Mouse (Mus musculus): ENCODE measurements around the gene Mcrs1.
"Not testable (repeated sequence)": the region's sequence is repeated elsewhere in the genome, so short reads cannot be mapped to it uniquely, and the experiment has no call there.

The Mcrs1 gene

GRCm38 (mm10) chr15:99251626-99252380 is at the start of gene Mcrs1:
Gene Mcrs1 (minus strand): TSS chr15:99251961.
- peak; percentile 97 to 98 for DNase-seq (ENCODE audit: low spot score in 2 of 2)

- DNase-seq (ENCODE audit: low spot score in 2 of 2), result no peak
These were observed 44.5 kb upstream of the Mcrs1 start for GRCm38 (mm10) chr15:99296213-99296612.

GRCm38 (mm10) chr15:99295484-99295981 is 43.8 kb upstream of the Mcrs1 start, which contains the start of gene Fam186b:
Gene Fam186b (minus strand): TSS chr15:99295888.
- peak; percentile 35 to 37 for DNase-seq (ENCODE audit: low spot score in 2 of 2)

GRCm38 (mm10) chr15:99294813-99295374 is 43.1 kb upstream of the Mcrs1 start, which contains the start of gene Prpf40b:
Gene Prpf40b (plus strand): TSS chr15:99295087.
- peak; percentile 94 to 95 for DNase-seq (ENCODE audit: low spot score in 2 of 2)

- DNase-seq (ENCODE audit: low spot score in 2 of 2), result no peak
These were observed 42.5 kb upstream of the Mcrs1 start for GRCm38 (mm10) chr15:99294287-99294686.

- DNase-seq (ENCODE audit: low spot score in 2 of 2), result no peak
These were observed 38.8 kb upstream of the Mcrs1 start for GRCm38 (mm10) chr15:99290586-99290985.

GRCm38 (mm10) chr15:99285189-99285535 is 33.4 kb upstream of the Mcrs1 start:
- DNase-seq (ENCODE audit: low spot score in 2 of 2), result no peak

- DNase-seq (ENCODE audit: low spot score in 2 of 2), result no peak
These were observed 32.9 kb upstream of the Mcrs1 start for GRCm38 (mm10) chr15:99284527-99285188.

- DNase-seq (ENCODE audit: low spot score in 2 of 2), result no peak
These were observed 31.7 kb upstream of the Mcrs1 start for GRCm38 (mm10) chr15:99283456-99283855.

- DNase-seq (ENCODE audit: low spot score in 2 of 2), result no peak
These were observed 26.5 kb upstream of the Mcrs1 start for GRCm38 (mm10) chr15:99278271-99278670.

GRCm38 (mm10) chr15:99276095-99276494 is 24.3 kb upstream of the Mcrs1 start:
- DNase-seq (ENCODE audit: low spot score in 2 of 2), result no peak

- DNase-seq (ENCODE audit: low spot score in 2 of 2), result peak; percentile 74 to 84
These were observed 13.9 kb upstream of the Mcrs1 start for GRCm38 (mm10) chr15:99265679-99266078.

- no peak for DNase-seq (ENCODE audit: low spot score in 2 of 2)
These were observed 12.6 kb upstream of the Mcrs1 start for GRCm38 (mm10) chr15:99264363-99264762.

- no peak for DNase-seq (ENCODE audit: low spot score in 2 of 2)
These were observed 10.9 kb upstream of the Mcrs1 start for GRCm38 (mm10) chr15:99262702-99263101.

- DNase-seq (ENCODE audit: low spot score in 2 of 2), result peak; percentile 42 to 56
These were observed 8.0 kb upstream of the Mcrs1 start for GRCm38 (mm10) chr15:99259730-99260252.

- no peak for DNase-seq (ENCODE audit: low spot score in 2 of 2)
These were observed 7.5 kb upstream of the Mcrs1 start for GRCm38 (mm10) chr15:99259167-99259729.

GRCm38 (mm10) chr15:99255241-99255749 is 3.5 kb upstream of the Mcrs1 start:
- no peak for DNase-seq (ENCODE audit: low spot score in 2 of 2)

GRCm38 (mm10) chr15:99254477-99255005 is 2.8 kb upstream of the Mcrs1 start:
- DNase-seq (ENCODE audit: low spot score in 2 of 2), result no peak

- DNase-seq (ENCODE audit: low spot score in 2 of 2), result no peak
These were observed 2.0 kb upstream of the Mcrs1 start for GRCm38 (mm10) chr15:99253772-99254171.

GRCm38 (mm10) chr15:99253175-99253479 is 1.4 kb upstream of the Mcrs1 start:
- DNase-seq (ENCODE audit: low spot score in 2 of 2), result not testable (repeated sequence)

- no peak for DNase-seq (ENCODE audit: low spot score in 2 of 2)
These were observed 817 bp upstream of the Mcrs1 start for GRCm38 (mm10) chr15:99252381-99253174.

All from right cerebral cortex, adult 2 months (tissue).